Mouse (Mus musculus): ENCODE data around the gene Ipo13.
A peak's percentile ranks its signal among the peaks of the same experiment; 100 is the strongest.

Ipo13 gene

DNA sequence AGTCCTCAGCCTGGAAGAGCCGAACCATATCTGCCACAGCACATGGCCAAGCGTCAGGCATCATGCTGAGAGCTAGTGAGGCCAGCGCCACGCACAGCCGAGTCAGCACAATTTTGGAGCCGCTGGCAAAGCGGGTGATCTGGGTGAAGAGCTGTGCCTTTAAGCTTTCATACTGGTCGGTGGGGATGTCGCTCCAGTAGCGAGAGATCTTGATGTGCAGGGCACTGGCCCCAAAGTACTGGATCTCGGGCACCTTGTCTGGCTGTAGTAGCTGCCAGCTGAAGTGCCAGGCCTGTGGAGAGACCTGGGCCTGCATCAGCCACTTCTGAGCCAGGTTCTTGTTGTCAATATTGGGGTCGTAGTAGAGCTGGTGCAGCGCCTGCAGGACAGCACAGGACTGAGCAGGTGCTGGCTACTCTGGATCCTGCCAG is 2.7 kb downstream of the Ipo13 start:
- no peak for TF ChIP-seq CTCF (conservative IDR thresholded peaks at IDR 0.05; ENCODE audit: low read length)
- no peaks in the 10 kb centered on the region for H3K27me3 ChIP-seq (ENCODE audit: insufficient read depth, low read length)
- H3K4me1 ChIP-seq (replicated peaks; ENCODE audit: low read depth, low read length): peaks cover 43% of the 10 kb centered on the region
- H3K4me3 ChIP-seq (replicated peaks; ENCODE audit: low read length): peak overlapping the region; percentile 95
- peaks cover 56% of the 10 kb centered on the region for H3K36me3 ChIP-seq (ENCODE audit: insufficient read depth, low read length)
- no peaks in the 10 kb centered on the region for H3K9me3 ChIP-seq (ENCODE audit: low read length)

DNA sequence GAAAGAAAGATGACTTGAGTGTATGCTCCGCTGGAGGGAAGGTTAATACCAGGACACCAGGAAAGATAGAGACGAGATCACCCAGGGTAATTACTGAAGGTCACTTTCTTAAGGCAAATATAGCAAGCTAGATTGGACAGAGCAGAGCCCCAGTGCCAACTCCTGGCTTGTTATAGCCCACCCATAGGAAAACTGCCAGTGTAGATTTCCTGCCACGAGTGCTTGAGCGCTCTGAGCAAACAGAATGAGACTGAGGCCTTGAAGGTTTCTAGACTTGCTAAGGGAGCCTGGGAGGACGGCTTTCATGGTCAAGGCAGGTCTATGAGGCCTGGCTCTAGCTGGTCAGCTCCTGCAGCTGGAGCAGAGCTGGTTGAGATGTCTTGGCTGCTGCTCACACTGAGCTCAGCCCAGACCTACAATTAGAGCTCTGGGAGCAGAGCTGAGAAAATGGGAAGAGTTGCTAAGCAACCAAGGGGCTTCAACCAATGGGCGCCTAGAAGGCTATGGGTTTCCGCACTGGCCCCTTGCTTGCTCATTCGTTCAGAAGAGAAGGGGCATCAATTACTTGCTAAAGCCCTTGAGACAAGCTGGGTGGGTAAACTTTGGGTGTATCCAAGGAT is 5.9 kb downstream of the Ipo13 start:
- Histone ChIP-seq H3K4me1 (replicated peaks; ENCODE audit: low read depth, low read length) (peaks cover 27% of the 10 kb centered on the region), H3K36me3 (ENCODE audit: insufficient read depth, low read length) (peaks cover 86% of the 10 kb centered on the region), H3K4me3 (replicated peaks; ENCODE audit: low read length) (no peak overlapping the region), H3K27me3 (ENCODE audit: insufficient read depth, low read length) (no peaks in the 10 kb centered on the region), H3K9me3 (ENCODE audit: low read length) (no peaks in the 10 kb centered on the region)
- TF ChIP-seq POU5F1 (IDR thresholded peaks at IDR 0.05; ENCODE audit: borderline replicate concordance, low read length): no peak
- no peak for TF ChIP-seq NANOG (IDR thresholded peaks at IDR 0.05; ENCODE audit: borderline replicate concordance, low read length)
- no peak for TF ChIP-seq CTCF (conservative IDR thresholded peaks at IDR 0.05; ENCODE audit: low read length)

DNA sequence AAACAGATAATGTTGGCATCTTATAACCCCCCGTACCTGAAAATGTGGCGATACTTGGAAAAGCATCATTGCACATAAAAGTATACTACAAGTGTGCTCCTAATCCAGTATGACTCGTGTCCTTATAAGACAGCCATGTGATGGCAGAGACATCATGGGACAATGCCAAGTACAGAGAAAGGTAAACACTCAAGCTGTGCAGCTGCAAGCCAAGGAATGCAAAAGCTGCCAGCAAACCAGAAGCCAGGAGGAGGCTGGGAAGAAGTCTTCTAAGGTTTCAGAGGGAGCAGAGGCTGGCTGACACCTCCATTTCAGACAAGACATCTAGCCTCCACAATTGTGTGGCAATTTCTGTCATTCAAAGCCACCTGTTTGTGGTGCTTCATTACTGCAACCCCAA is 8.6 kb downstream of the Ipo13 start:
- Histone ChIP-seq H3K27me3 (ENCODE audit: insufficient read depth, low read length) (no peaks in the 10 kb centered on the region), H3K4me3 (replicated peaks; ENCODE audit: low read length) (no peak overlapping the region), H3K4me1 (replicated peaks; ENCODE audit: low read depth, low read length) (peaks cover under 1% of the 10 kb centered on the region), H3K9me3 (ENCODE audit: low read length) (no peaks in the 10 kb centered on the region), H3K36me3 (ENCODE audit: insufficient read depth, low read length) (peaks cover 96% of the 10 kb centered on the region)
- TF ChIP-seq POU5F1 (IDR thresholded peaks at IDR 0.05; ENCODE audit: borderline replicate concordance, low read length): no peak
- no peak for TF ChIP-seq NANOG (IDR thresholded peaks at IDR 0.05; ENCODE audit: borderline replicate concordance, low read length)
- no peak for TF ChIP-seq CTCF (conservative IDR thresholded peaks at IDR 0.05; ENCODE audit: low read length)

DNA sequence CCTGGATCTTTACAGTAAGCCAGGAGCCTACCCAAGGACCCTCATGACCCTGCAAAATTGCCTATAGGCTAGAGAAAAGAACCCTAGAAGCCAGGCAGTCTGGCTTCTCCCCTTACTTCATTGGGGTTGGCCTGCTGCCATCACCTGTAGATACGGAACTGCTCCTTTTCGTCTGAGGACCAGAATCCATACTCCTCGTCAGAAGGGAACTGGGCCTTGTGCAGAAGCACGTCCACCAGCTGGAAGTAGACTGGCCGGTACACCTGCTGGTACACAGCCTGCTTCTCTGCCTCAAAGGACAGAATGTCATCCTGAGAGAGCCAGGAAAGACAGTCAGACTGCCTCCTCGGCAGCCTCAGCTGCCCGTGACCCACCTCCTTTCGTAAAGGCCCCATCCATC is 10.0 kb downstream of the Ipo13 start:
- Histone ChIP-seq H3K36me3 (ENCODE audit: insufficient read depth, low read length) (peaks cover 96% of the 10 kb centered on the region), H3K9me3 (ENCODE audit: low read length) (no peaks in the 10 kb centered on the region), H3K4me3 (replicated peaks; ENCODE audit: low read length) (no peak overlapping the region), H3K4me1 (replicated peaks; ENCODE audit: low read depth, low read length) (peaks cover 5% of the 10 kb centered on the region; the same call in 1 of the 2 replicates), H3K27me3 (ENCODE audit: insufficient read depth, low read length) (no peaks in the 10 kb centered on the region)
- TF ChIP-seq POU5F1 (IDR thresholded peaks at IDR 0.05; ENCODE audit: borderline replicate concordance, low read length) (no peak), NANOG (IDR thresholded peaks at IDR 0.05; ENCODE audit: borderline replicate concordance, low read length) (no peak), CTCF (conservative IDR thresholded peaks at IDR 0.05; ENCODE audit: low read length) (no peak)

DNA sequence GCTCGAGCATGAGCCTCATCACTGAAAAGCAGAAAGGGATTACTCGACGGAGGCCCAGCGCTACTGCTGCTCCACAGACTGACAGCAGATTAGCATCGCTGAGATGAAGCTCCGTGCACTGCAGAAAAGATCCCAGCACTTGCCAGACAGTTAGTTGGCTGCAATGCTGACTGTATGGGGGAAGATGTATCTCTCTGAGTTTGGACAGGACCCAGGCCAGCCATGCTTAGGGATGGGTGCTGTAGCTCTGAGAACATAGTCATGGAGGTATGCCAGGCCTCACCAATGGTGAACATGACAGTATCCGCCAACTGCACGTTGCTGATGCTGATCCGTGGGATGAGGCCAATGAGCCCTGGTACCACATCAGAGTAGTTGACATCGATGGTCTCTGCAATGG is 10.7 kb downstream of the Ipo13 start:
- Histone ChIP-seq H3K4me3 (replicated peaks; ENCODE audit: low read length) (no peak overlapping the region), H3K27me3 (ENCODE audit: insufficient read depth, low read length) (no peaks in the 10 kb centered on the region), H3K4me1 (replicated peaks; ENCODE audit: low read depth, low read length) (peaks cover 5% of the 10 kb centered on the region; the same call in 1 of the 2 replicates), H3K9me3 (ENCODE audit: low read length) (no peaks in the 10 kb centered on the region), H3K36me3 (ENCODE audit: insufficient read depth, low read length) (peaks cover 96% of the 10 kb centered on the region)
- no peak for TF ChIP-seq CTCF (conservative IDR thresholded peaks at IDR 0.05; ENCODE audit: low read length)
- no peak for TF ChIP-seq NANOG (IDR thresholded peaks at IDR 0.05; ENCODE audit: borderline replicate concordance, low read length)
- no peak for TF ChIP-seq POU5F1 (IDR thresholded peaks at IDR 0.05; ENCODE audit: borderline replicate concordance, low read length)

DNA sequence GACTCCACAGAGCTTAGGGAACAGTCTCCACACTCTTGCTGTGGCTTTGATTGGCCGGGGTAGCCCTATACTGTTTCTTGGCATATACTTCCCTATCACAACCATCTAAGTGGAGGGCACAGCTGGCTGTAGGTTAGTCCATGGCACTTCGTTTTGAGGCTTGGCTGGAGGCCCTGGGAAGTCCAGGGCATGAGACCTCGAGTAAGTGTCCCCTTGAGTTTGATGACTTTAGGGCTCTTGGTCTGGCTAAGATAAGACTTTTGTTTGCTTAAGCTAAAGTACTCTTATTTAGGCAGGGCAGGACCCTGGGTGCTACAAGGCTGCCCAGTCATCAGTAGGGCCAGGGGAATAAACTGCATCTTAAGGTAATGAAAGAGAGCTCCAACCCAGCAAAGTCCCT is 16.7 kb downstream of the Ipo13 start:
- Histone ChIP-seq H3K4me3 (replicated peaks; ENCODE audit: low read length) (no peak overlapping the region), H3K36me3 (ENCODE audit: insufficient read depth, low read length) (peaks cover 94% of the 10 kb centered on the region), H3K27me3 (ENCODE audit: insufficient read depth, low read length) (no peaks in the 10 kb centered on the region), H3K9me3 (ENCODE audit: low read length) (no peaks in the 10 kb centered on the region), H3K4me1 (replicated peaks; ENCODE audit: low read depth, low read length) (peaks cover 11% of the 10 kb centered on the region; the same call in 1 of the 2 replicates)
- TF ChIP-seq CTCF (conservative IDR thresholded peaks at IDR 0.05; ENCODE audit: low read length): no peak
- TF ChIP-seq POU5F1 (IDR thresholded peaks at IDR 0.05; ENCODE audit: borderline replicate concordance, low read length): no peak
- no peak for TF ChIP-seq NANOG (IDR thresholded peaks at IDR 0.05; ENCODE audit: borderline replicate concordance, low read length)

DNA sequence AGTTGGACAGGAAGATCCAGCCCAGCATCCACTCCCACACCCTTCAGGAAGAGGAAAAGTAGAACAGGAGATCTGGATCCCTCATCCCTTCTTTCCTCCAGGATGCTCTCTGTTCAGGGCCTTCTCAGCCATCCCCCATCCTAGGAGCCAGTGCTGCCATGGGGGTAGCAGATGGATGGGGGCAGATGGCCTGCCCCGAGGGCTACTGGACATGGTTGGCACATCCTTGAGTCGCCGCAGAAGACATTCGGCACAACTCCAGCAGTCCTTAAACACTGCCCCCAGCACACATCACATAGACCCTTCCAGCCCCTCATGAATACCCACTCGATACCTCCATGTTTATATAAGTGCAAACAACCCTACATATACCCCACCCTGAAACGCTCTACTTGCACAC is 18.8 kb downstream of the Ipo13 start:
- peaks cover 74% of the 10 kb centered on the region for H3K36me3 ChIP-seq (ENCODE audit: insufficient read depth, low read length)
- no peaks in the 10 kb centered on the region for H3K27me3 ChIP-seq (ENCODE audit: insufficient read depth, low read length)
- no peak for TF ChIP-seq NANOG (IDR thresholded peaks at IDR 0.05; ENCODE audit: borderline replicate concordance, low read length)
- no peak for TF ChIP-seq CTCF (conservative IDR thresholded peaks at IDR 0.05; ENCODE audit: low read length)
- TF ChIP-seq POU5F1 (IDR thresholded peaks at IDR 0.05; ENCODE audit: borderline replicate concordance, low read length): no peak
- H3K4me1 ChIP-seq (replicated peaks; ENCODE audit: low read depth, low read length): peaks cover 21% of the 10 kb centered on the region
- H3K4me3 ChIP-seq (replicated peaks; ENCODE audit: low read length): no peak overlapping the region
- H3K9me3 ChIP-seq (ENCODE audit: low read length): no peaks in the 10 kb centered on the region

DNA sequence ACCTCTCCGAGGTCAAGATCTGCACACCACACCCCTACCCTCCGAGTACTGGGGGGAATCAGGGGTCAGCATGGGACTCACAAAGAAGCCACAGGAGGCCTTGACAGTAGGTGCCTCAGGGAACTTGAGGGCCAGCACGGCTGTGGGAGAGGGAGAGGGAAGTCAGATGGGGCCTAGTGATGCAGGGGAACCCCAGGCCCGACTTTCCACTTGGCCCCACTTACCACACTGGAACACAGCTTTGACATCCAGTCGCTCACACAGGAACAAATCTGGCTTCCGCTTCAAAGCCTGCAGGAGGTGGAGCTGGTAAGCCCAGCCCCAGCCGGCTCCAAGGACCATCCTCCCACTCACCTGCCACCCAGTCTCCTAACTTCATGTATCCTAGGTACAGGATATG is 19.5 kb downstream of the Ipo13 start:
- Histone ChIP-seq H3K36me3 (ENCODE audit: insufficient read depth, low read length) (peaks cover 74% of the 10 kb centered on the region), H3K4me1 (replicated peaks; ENCODE audit: low read depth, low read length) (peaks cover 25% of the 10 kb centered on the region), H3K4me3 (replicated peaks; ENCODE audit: low read length) (no peak overlapping the region), H3K27me3 (ENCODE audit: insufficient read depth, low read length) (no peaks in the 10 kb centered on the region), H3K9me3 (ENCODE audit: low read length) (no peaks in the 10 kb centered on the region)
- TF ChIP-seq POU5F1 (IDR thresholded peaks at IDR 0.05; ENCODE audit: borderline replicate concordance, low read length) (no peak), CTCF (conservative IDR thresholded peaks at IDR 0.05; ENCODE audit: low read length) (no peak), NANOG (IDR thresholded peaks at IDR 0.05; ENCODE audit: borderline replicate concordance, low read length) (no peak)

DNA sequence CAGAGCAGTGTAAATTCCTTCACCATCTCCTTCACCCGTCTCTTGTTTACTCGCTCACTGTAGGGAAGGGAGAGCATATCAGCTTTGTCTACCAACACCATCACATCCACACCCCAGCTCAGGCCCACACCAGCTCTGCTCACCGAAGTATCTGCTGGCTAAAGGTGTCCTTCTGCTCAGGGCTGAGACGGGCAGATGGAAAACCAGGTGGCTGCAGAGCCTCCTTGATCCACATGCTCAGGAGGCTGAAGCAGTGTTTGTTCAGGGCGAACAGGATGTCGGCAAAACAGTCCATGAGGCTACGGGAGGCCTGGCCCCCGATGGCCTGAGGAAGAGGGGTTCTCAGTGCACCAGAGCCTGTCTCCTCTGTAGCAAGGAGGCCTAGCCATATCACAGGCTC is 20.2 kb downstream of the Ipo13 start:
- Histone ChIP-seq H3K36me3 (ENCODE audit: insufficient read depth, low read length) (peaks cover 74% of the 10 kb centered on the region), H3K9me3 (ENCODE audit: low read length) (no peaks in the 10 kb centered on the region), H3K4me1 (replicated peaks; ENCODE audit: low read depth, low read length) (peaks cover 32% of the 10 kb centered on the region), H3K4me3 (replicated peaks; ENCODE audit: low read length) (no peak overlapping the region), H3K27me3 (ENCODE audit: insufficient read depth, low read length) (no peaks in the 10 kb centered on the region)
- TF ChIP-seq CTCF (conservative IDR thresholded peaks at IDR 0.05; ENCODE audit: low read length): no peak
- TF ChIP-seq NANOG (IDR thresholded peaks at IDR 0.05; ENCODE audit: borderline replicate concordance, low read length): no peak
- TF ChIP-seq POU5F1 (IDR thresholded peaks at IDR 0.05; ENCODE audit: borderline replicate concordance, low read length): no peak

Measured in E14TG2a.4 (cell line).